Mouse (Mus musculus): Measurements from ENCODE around the gene Coro2a.

DNA sequence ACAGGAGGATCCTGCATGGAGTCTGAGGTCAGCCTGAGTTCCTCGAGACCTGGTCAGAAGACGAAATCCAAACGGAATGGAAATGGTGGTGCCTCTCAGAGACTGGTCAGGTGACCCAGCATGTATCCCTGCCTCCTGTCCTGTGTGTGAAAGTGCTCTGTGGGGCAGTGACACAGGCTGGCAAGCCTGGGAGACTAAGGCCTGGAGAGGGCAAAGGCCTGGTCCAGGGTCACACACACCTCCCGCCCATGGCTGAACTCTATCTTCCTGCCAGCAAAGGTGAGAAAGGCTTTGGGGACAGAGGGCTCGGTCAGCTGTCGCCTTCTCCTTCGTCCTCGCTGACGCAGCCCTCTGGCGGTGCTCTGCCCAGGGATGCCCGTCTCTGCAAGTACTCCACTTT lies 3.4 kb upstream of the Coro2a start:
- TF ChIP-seq CTCF (IDR thresholded peaks at IDR 0.05; ENCODE audit: insufficient read depth, low read length) (no peak), POLR2A (IDR thresholded peaks at IDR 0.05; ENCODE audit: borderline replicate concordance, extremely low read depth, low read depth, low read length) (no peak)

Data from lung, adult 2 months (tissue).